Mouse (Mus musculus) intestine, embryonic 16.5 days (tissue): Measurements from ENCODE around the gene Rassf2. TPM values are rescaled to one million over a fixed set of nuclear protein-coding genes. Genes with fewer than 3 reads are reported as not detected.

ENCODE experiments used
- ATAC-seq: fragments of 200-750 bp; cut with Nextera tagmentation; 2 replicates; pipeline ENCODE4 v1.8.0; 2017; ENCODE audit warnings: moderate TSS enrichment, moderate library complexity
- H3K27ac ChIP-seq: fragments of 300-500 bp; sonication (generic); 2 replicates; pipeline ENCODE4 v1.5.1; 2014; ENCODE audit warnings: mild to moderate bottlenecking, low read length
- H3K27me3 ChIP-seq: fragments of 300-500 bp; sonication (generic); replicated peaks from 2 replicates; pipeline ENCODE4 v1.6.1; 2014; ENCODE audit warnings: low read length, control low read depth, mixed read lengths; ENCODE audit not compliant: control insufficient read depth, insufficient read depth
- H3K36me3 ChIP-seq: fragments of 300-500 bp; sonication (generic); 2 replicates; pipeline ENCODE4 v1.6.1; 2014; ENCODE audit warnings: low read length, control low read depth; ENCODE audit not compliant: control insufficient read depth, insufficient read depth
- H3K4me1 ChIP-seq: fragments of 300-500 bp; sonication (generic); 2 replicates; pipeline ENCODE4 v1.6.1; 2014; ENCODE audit warnings: low read length, control low read depth, mixed read lengths; ENCODE audit not compliant: control insufficient read depth, insufficient read depth
- H3K4me2 ChIP-seq: fragments of 300-500 bp; sonication (generic); 2 replicates; pipeline ENCODE4 v1.6.1; 2014; ENCODE audit warnings: low read depth, low read length, control low read depth
- H3K4me3 ChIP-seq: fragments of 300-500 bp; sonication (generic); 2 replicates; pipeline ENCODE4 v1.5.1; 2014; ENCODE audit warnings: mild to moderate bottlenecking, low read length
- H3K9ac ChIP-seq: fragments of 300-500 bp; sonication (generic); 2 replicates; pipeline ENCODE4 v1.6.1; 2014; ENCODE audit warnings: low read depth, low read length
- H3K9me3 ChIP-seq: fragments of 300-500 bp; sonication (generic); 2 replicates; pipeline ENCODE4 v1.6.1; 2016; ENCODE audit warnings: low read length, control low read depth; ENCODE audit not compliant: control insufficient read depth
- WGBS: fragments of 180-500 bp; shearing (Covaris S2); extraction: QIAGEN DNeasy Blood & Tissue Kit; methylation state at CpG from one replicate; pipeline ENCODE4 v1.1.7; 2014; 5-methylcytosine and 5-hydroxymethylcytosine counted together
- polyA plus RNA-seq: library from polyadenylated mRNA; unstranded; fragments of >200 nt; fragmentation: Nextera tagmentation; extraction: Ambion mirVana; gene quantifications from 2 replicates; pipeline ENCODE4 v1.2.1, GENCODE M21; 2015

The Rassf2 gene
- polyA plus RNA-seq, 1 experiment from 2014 or later, result 8.2 TPM

- Histone ChIP-seq H3K9me3 (no peaks in the 10 kb centered on the region), H3K4me1 (peaks cover 3% of the 10 kb centered on the region; the same call in 1 of the 2 replicates), H3K4me3 (peak overlapping the region; percentile 31; the same call in 1 of the 2 replicates), H3K9ac (peak overlapping the region; percentile 23; the same call in 1 of the 2 replicates), H3K4me2 (peak overlapping the region; percentile 47), H3K36me3 (no peaks in the 10 kb centered on the region), H3K27ac (no peak overlapping the region), H3K27me3 (peaks cover 17% of the 10 kb centered on the region; the same call in 1 of the 2 replicates)
- ATAC-seq, result no peak
- whole genome bisulfite sequencing, result 85% methylated on average over 4 of the region's 4 CpGs
These were observed 76.3 kb downstream of the Rassf2 start for GRCm38 (mm10) chr2:131953711-131954110.

- H3K36me3 ChIP-seq, result no peaks in the 10 kb centered on the region
- no peak overlapping the region for H3K27ac ChIP-seq
- peak overlapping the region; percentile 47 for H3K4me2 ChIP-seq
- WGBS, result 13% methylated on average over 29 of the region's 29 CpGs
- no peaks in the 10 kb centered on the region for H3K9me3 ChIP-seq
- peaks cover 3% of the 10 kb centered on the region; the same call in 1 of the 2 replicates for H3K4me1 ChIP-seq
- peak overlapping the region; percentile 31 for H3K4me3 ChIP-seq
- H3K9ac ChIP-seq, result peak overlapping the region; percentile 23; the same call in 1 of the 2 replicates
- ATAC-seq, result no peak
- peaks cover 17% of the 10 kb centered on the region; the same call in 1 of the 2 replicates for H3K27me3 ChIP-seq
These were observed 77.0 kb downstream of the Rassf2 start for GRCm38 (mm10) chr2:131952961-131953538.

GRCm38 (mm10) chr2:131952456-131952855 lies 77.6 kb downstream of the Rassf2 start:
- no peak for ATAC-seq
- H3K27me3 ChIP-seq, result peaks cover 17% of the 10 kb centered on the region; the same call in 1 of the 2 replicates
- H3K4me2 ChIP-seq, result no peak overlapping the region
- WGBS, result 57% methylated on average over 2 of the region's 2 CpGs
- no peak overlapping the region for H3K9ac ChIP-seq
- H3K27ac ChIP-seq, result no peak overlapping the region
- H3K9me3 ChIP-seq, result no peaks in the 10 kb centered on the region
- no peak overlapping the region for H3K4me3 ChIP-seq
- H3K36me3 ChIP-seq, result no peaks in the 10 kb centered on the region
- peaks cover 3% of the 10 kb centered on the region; the same call in 1 of the 2 replicates for H3K4me1 ChIP-seq

GRCm38 (mm10) chr2:131950598-131951095 lies 79.4 kb downstream of the Rassf2 start, which contains the start of gene Prnd:
Gene Prnd, plus strand, starts transcription at chr2:131950861.
- Histone ChIP-seq H3K27me3 (peaks cover 17% of the 10 kb centered on the region; the same call in 1 of the 2 replicates), H3K9ac (no peak within 1 kb of the TSS), H3K36me3 (no peaks in the 10 kb centered on the region), H3K4me1 (peaks cover 3% of the 10 kb centered on the region; the same call in 1 of the 2 replicates), H3K4me3 (0 out of 2 replicates have a peak within 1 kb of the TSS, but pooled peaks have one; percentile 2), H3K27ac (no peak within 1 kb of the TSS), H3K4me2 (no peak within 1 kb of the TSS), H3K9me3 (no peaks in the 10 kb centered on the region)
- 14% methylated on average over 11 of the region's 11 CpGs for WGBS
- no peak; the same call in 1 of the 2 replicates for ATAC-seq

- peaks cover 17% of the 10 kb centered on the region; the same call in 1 of the 2 replicates for H3K27me3 ChIP-seq
- no peak overlapping the region for H3K27ac ChIP-seq
- H3K4me3 ChIP-seq, result no peak overlapping the region
- H3K9me3 ChIP-seq, result no peaks in the 10 kb centered on the region
- WGBS, result 44% methylated on average over 9 of the region's 9 CpGs
- no peak for ATAC-seq
- no peaks in the 10 kb centered on the region for H3K36me3 ChIP-seq
- no peaks in the 10 kb centered on the region; the same call in 1 of the 2 replicates for H3K4me1 ChIP-seq
- H3K4me2 ChIP-seq, result no peak overlapping the region
- H3K9ac ChIP-seq, result no peak overlapping the region
These were observed 80.1 kb downstream of the Rassf2 start for GRCm38 (mm10) chr2:131949767-131950597.

GRCm38 (mm10) chr2:131948916-131949639 lies 81.0 kb downstream of the Rassf2 start:
- WGBS, result 63% methylated on average over 11 of the region's 11 CpGs

GRCm38 (mm10) chr2:131948156-131948555 lies 81.9 kb downstream of the Rassf2 start:
- no peak for ATAC-seq
- Histone ChIP-seq H3K27me3 (peaks cover 9% of the 10 kb centered on the region; the same call in 1 of the 2 replicates), H3K4me1 (no peaks in the 10 kb centered on the region), H3K27ac (no peak overlapping the region), H3K9ac (no peak overlapping the region), H3K9me3 (no peaks in the 10 kb centered on the region), H3K4me3 (no peak overlapping the region), H3K36me3 (no peaks in the 10 kb centered on the region), H3K4me2 (no peak overlapping the region)
- WGBS, result 79% methylated on average over 3 of the region's 3 CpGs

More at GRCm38 (mm10) chr2:131948916-131949639, 81.0 kb downstream of the Rassf2 start:
- Histone ChIP-seq H3K4me1 (no peaks in the 10 kb centered on the region), H3K4me3 (no peak overlapping the region), H3K36me3 (no peaks in the 10 kb centered on the region), H3K4me2 (no peak overlapping the region), H3K27me3 (peaks cover 14% of the 10 kb centered on the region; the same call in 1 of the 2 replicates), H3K27ac (no peak overlapping the region), H3K9ac (no peak overlapping the region), H3K9me3 (no peaks in the 10 kb centered on the region)
- no peak for ATAC-seq

GRCm38 (mm10) chr2:131946351-131946750 lies 83.7 kb downstream of the Rassf2 start:
- H3K9me3 ChIP-seq, result no peaks in the 10 kb centered on the region
- H3K9ac ChIP-seq, result no peak overlapping the region
- H3K4me2 ChIP-seq, result no peak overlapping the region
- no peaks in the 10 kb centered on the region for H3K4me1 ChIP-seq
- no peak overlapping the region for H3K27ac ChIP-seq
- no peaks in the 10 kb centered on the region for H3K27me3 ChIP-seq
- ATAC-seq, result no peak
- H3K4me3 ChIP-seq, result no peak overlapping the region
- WGBS, result 83% methylated on average over 16 of the region's 16 CpGs
- H3K36me3 ChIP-seq, result no peaks in the 10 kb centered on the region
